Mouse (Mus musculus) monocyte, adult 5-6 weeks (primary cell): Measurements from ENCODE around the gene Tns3. TPM values are rescaled to one million over a fixed set of nuclear protein-coding genes. Genes with fewer than 3 reads are reported as not detected.
"Not testable (repeated sequence)": the region's sequence is repeated elsewhere in the genome, so short reads cannot be mapped to it uniquely, and the experiment has no call there.

Source experiments
- ATAC-seq: fragments of 153-309, 156-312 bp; replicated peaks from 2 replicates; pipeline ENCODE4 v1.8.0; 2017; ENCODE audit warnings: mild to moderate bottlenecking; ENCODE audit not compliant: low TSS enrichment, insufficient number of reproducible peaks, severe bottlenecking, poor library complexity, low FRiP score
- total RNA-seq: library from RNA; stranded (forward); fragments of 200-1000, 200-491, 200-594 nt; gene quantifications from 3 replicates; pipeline ENCODE4 v1.2.3, GENCODE M21; 2017

Gene Tns3
- total RNA-seq, 1 experiment from 2014 or later = 6.5 TPM

- ATAC-seq = no peak
Measured at GRCm38 (mm10) chr11:8629326-8629725, 35.0 kb downstream of the Tns3 start.

GRCm38 (mm10) chr11:8628846-8629253 is 35.5 kb downstream of the Tns3 start:
- ATAC-seq = peak; percentile 32; the same call in 1 of the 2 replicates

GRCm38 (mm10) chr11:8627156-8627555 is 37.2 kb downstream of the Tns3 start:
- ATAC-seq = no peak

GRCm38 (mm10) chr11:8626715-8627114 is 37.6 kb downstream of the Tns3 start:
- no peak for ATAC-seq

- ATAC-seq = no peak
Measured at GRCm38 (mm10) chr11:8625915-8626604, 38.3 kb downstream of the Tns3 start.

- no peak for ATAC-seq
Measured at GRCm38 (mm10) chr11:8625451-8625850, 38.9 kb downstream of the Tns3 start.

GRCm38 (mm10) chr11:8624179-8624886 is 40.0 kb downstream of the Tns3 start:
- no peak for ATAC-seq

- no peak for ATAC-seq
Measured at GRCm38 (mm10) chr11:8623852-8624178, 40.5 kb downstream of the Tns3 start.

- ATAC-seq = no peak
Measured at GRCm38 (mm10) chr11:8622668-8623067, 41.7 kb downstream of the Tns3 start.

GRCm38 (mm10) chr11:8619111-8619510 is 45.2 kb downstream of the Tns3 start:
- not testable (repeated sequence) for ATAC-seq

GRCm38 (mm10) chr11:8618301-8618700 is 46.0 kb downstream of the Tns3 start:
- no peak for ATAC-seq

- no peak for ATAC-seq
Measured at GRCm38 (mm10) chr11:8615436-8615835, 48.9 kb downstream of the Tns3 start.

- no peak for ATAC-seq
Measured at GRCm38 (mm10) chr11:8610456-8610855, 53.9 kb downstream of the Tns3 start.

- peak; percentile 61 for ATAC-seq
Measured at GRCm38 (mm10) chr11:8609873-8610272, 54.5 kb downstream of the Tns3 start.

GRCm38 (mm10) chr11:8607123-8607522 is 57.2 kb downstream of the Tns3 start:
- ATAC-seq = no peak

GRCm38 (mm10) chr11:8604789-8605569 is 59.4 kb downstream of the Tns3 start:
- ATAC-seq = no peak; the same call in 1 of the 2 replicates

- no peak for ATAC-seq
Measured at GRCm38 (mm10) chr11:8602606-8603005, 61.7 kb downstream of the Tns3 start.

GRCm38 (mm10) chr11:8601411-8601821 is 62.9 kb downstream of the Tns3 start:
- ATAC-seq = no peak

- no peak for ATAC-seq
Measured at GRCm38 (mm10) chr11:8595642-8596041, 68.7 kb downstream of the Tns3 start.

- ATAC-seq = no peak
Measured at GRCm38 (mm10) chr11:8593172-8593571, 71.2 kb downstream of the Tns3 start.
